Mouse (Mus musculus): ENCODE measurements around the gene Zfp398.
A peak's percentile ranks its signal among the peaks of the same experiment; 100 is the strongest.

Gene Zfp398

GRCm38 (mm10) chr6:47835482-47835983 is at the start of gene Zfp398:
TSS of gene Zfp398 (plus strand) at chr6:47835661.
- peak; percentile 95 to 98 for DNase-seq (ENCODE audit: low spot score in 2 of 2)

GRCm38 (mm10) chr6:47787941-47788736 is 47.3 kb upstream of the Zfp398 start:
- DNase-seq (ENCODE audit: low spot score in 2 of 2): peak; percentile 45 to 54

GRCm38 (mm10) chr6:47788821-47789220 is 46.6 kb upstream of the Zfp398 start:
- DNase-seq (ENCODE audit: low spot score in 2 of 2): no peak

- no peak for DNase-seq (ENCODE audit: low spot score in 2 of 2)
Measured at GRCm38 (mm10) chr6:47790745-47791144, 44.7 kb upstream of the Zfp398 start.

GRCm38 (mm10) chr6:47792533-47792932 is 42.9 kb upstream of the Zfp398 start:
- DNase-seq (ENCODE audit: low spot score in 2 of 2): no peak

- DNase-seq (ENCODE audit: low spot score in 2 of 2): no peak
Measured at GRCm38 (mm10) chr6:47793284-47793683, 42.2 kb upstream of the Zfp398 start.

- DNase-seq (ENCODE audit: low spot score in 2 of 2): no peak
Measured at GRCm38 (mm10) chr6:47794106-47794830, 41.2 kb upstream of the Zfp398 start.

GRCm38 (mm10) chr6:47799079-47799478 is 36.4 kb upstream of the Zfp398 start:
- peak in 1 of 2 experiments; percentile 57 for DNase-seq (ENCODE audit: low spot score in 2 of 2)

GRCm38 (mm10) chr6:47805520-47805919 is 29.9 kb upstream of the Zfp398 start:
- no peak for DNase-seq (ENCODE audit: low spot score in 2 of 2)

- no peak for DNase-seq (ENCODE audit: low spot score in 2 of 2)
Measured at GRCm38 (mm10) chr6:47807419-47807818, 28.0 kb upstream of the Zfp398 start.

- no peak for DNase-seq (ENCODE audit: low spot score in 2 of 2)
Measured at GRCm38 (mm10) chr6:47808545-47808944, 26.9 kb upstream of the Zfp398 start.

- DNase-seq (ENCODE audit: low spot score in 2 of 2): no peak
Measured at GRCm38 (mm10) chr6:47809053-47809452, 26.4 kb upstream of the Zfp398 start.

GRCm38 (mm10) chr6:47810181-47810580 is 25.3 kb upstream of the Zfp398 start:
- no peak for DNase-seq (ENCODE audit: low spot score in 2 of 2)

GRCm38 (mm10) chr6:47811324-47811723 is 24.1 kb upstream of the Zfp398 start:
- no peak for DNase-seq (ENCODE audit: low spot score in 2 of 2)

GRCm38 (mm10) chr6:47812271-47812915 is 23.1 kb upstream of the Zfp398 start:
- DNase-seq (ENCODE audit: low spot score in 2 of 2): no peak

- peak; percentile 92 to 93 for DNase-seq (ENCODE audit: low spot score in 2 of 2)
Measured at GRCm38 (mm10) chr6:47813257-47813878, 22.1 kb upstream of the Zfp398 start, which contains the start of gene Pdia4. TSS of gene Pdia4 (minus strand) at chr6:47813430.

GRCm38 (mm10) chr6:47816151-47816550 is 19.3 kb upstream of the Zfp398 start:
- DNase-seq (ENCODE audit: low spot score in 2 of 2): no peak

GRCm38 (mm10) chr6:47818721-47819120 is 16.7 kb upstream of the Zfp398 start:
- DNase-seq (ENCODE audit: low spot score in 2 of 2): no peak

- no peak for DNase-seq (ENCODE audit: low spot score in 2 of 2)
Measured at GRCm38 (mm10) chr6:47819626-47820325, 15.7 kb upstream of the Zfp398 start.

GRCm38 (mm10) chr6:47821236-47821635 is 14.2 kb upstream of the Zfp398 start:
- DNase-seq (ENCODE audit: low spot score in 2 of 2): no peak

- no peak for DNase-seq (ENCODE audit: low spot score in 2 of 2)
Measured at GRCm38 (mm10) chr6:47821776-47822175, 13.7 kb upstream of the Zfp398 start.

Data from spleen, postnatal 14 days (tissue).